Mouse (Mus musculus): Measurements from ENCODE around the gene Tmem120b. TPM values are rescaled to one million over a fixed set of nuclear protein-coding genes. Genes with fewer than 3 reads are reported as not detected.

Gene Tmem120b
- polyA plus RNA-seq, 1 experiment from 2014 or later: 12.9 TPM

DNA sequence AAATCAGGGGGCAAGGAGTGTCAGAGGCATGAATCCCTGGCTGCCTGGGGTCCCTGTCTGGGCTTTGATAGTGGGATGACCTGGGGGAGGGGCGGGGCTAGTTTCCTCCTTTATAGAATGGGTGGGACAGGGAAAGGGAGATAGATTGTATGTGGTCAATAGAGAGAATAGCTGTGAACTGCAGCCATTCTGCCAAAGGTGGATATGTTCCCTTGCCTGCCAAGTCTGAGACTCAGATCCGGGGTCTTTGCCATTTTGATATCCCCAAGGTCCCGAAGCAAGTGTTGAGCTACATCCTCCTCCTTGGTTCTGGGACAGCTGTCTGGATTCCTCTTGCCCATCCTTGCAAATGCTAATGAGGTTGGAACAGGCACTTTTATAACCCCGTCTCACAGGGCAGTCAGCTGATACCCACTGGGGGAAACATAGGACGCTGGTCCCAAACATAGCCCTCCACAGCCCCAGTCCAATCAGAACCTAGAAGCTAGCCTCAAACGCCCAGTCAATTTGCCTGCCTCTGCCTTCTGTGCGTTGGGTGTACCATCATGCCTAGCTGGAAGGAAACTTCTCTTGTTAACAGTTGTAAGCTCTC lies 52.5 kb downstream of the Tmem120b start:
- no peak for ATAC-seq (ENCODE audit: insufficient read depth, low FRiP score, low read depth)
- 79% methylated on average over 7 of the region's 7 CpGs for WGBS

GRCm38 (mm10) chr5:123122181-123122580 lies 54.0 kb downstream of the Tmem120b start:
- 86% methylated on average over 4 of the region's 4 CpGs for WGBS
- Histone ChIP-seq H3K4me3 (replicated peaks) (no peak overlapping the region), H3K27me3 (replicated peaks) (no peaks in the 10 kb centered on the region)

More for the DNA sequence above, 52.5 kb downstream of the Tmem120b start:
- H3K36me3 ChIP-seq: no peaks in the 10 kb centered on the region; the same call in 1 of the 2 replicates
- no peak overlapping the region for H3K27ac ChIP-seq
- no peak overlapping the region for H3K4me2 ChIP-seq
- H3K4me3 ChIP-seq (replicated peaks): no peak overlapping the region
- no peaks in the 10 kb centered on the region for H3K9me3 ChIP-seq
- no peak overlapping the region for H3K9ac ChIP-seq
- H3K4me1 ChIP-seq: 0 out of 2 replicates have a peak, but pooled peaks cover 3% of the 10 kb centered on the region
- H3K27me3 ChIP-seq (replicated peaks): no peaks in the 10 kb centered on the region

GRCm38 (mm10) chr5:123125105-123125504 lies 56.9 kb downstream of the Tmem120b start:
- Histone ChIP-seq H3K4me2 (no peak overlapping the region), H3K36me3 (no peaks in the 10 kb centered on the region), H3K27me3 (replicated peaks) (no peaks in the 10 kb centered on the region), H3K9me3 (no peaks in the 10 kb centered on the region), H3K9ac (no peak overlapping the region), H3K4me1 (no peaks in the 10 kb centered on the region), H3K4me3 (replicated peaks) (no peak overlapping the region), H3K27ac (no peak overlapping the region)
- 78% methylated on average over 6 of the region's 6 CpGs for WGBS
- no peak for ATAC-seq (ENCODE audit: insufficient read depth, low FRiP score, low read depth)

More at GRCm38 (mm10) chr5:123122181-123122580, 54.0 kb downstream of the Tmem120b start:
- no peaks in the 10 kb centered on the region for H3K9me3 ChIP-seq
- H3K4me2 ChIP-seq: no peak overlapping the region
- H3K4me1 ChIP-seq: 0 out of 2 replicates have a peak, but pooled peaks cover 3% of the 10 kb centered on the region
- no peak overlapping the region for H3K27ac ChIP-seq
- ATAC-seq (ENCODE audit: insufficient read depth, low FRiP score, low read depth): no peak
- H3K36me3 ChIP-seq: no peaks in the 10 kb centered on the region
- H3K9ac ChIP-seq: no peak overlapping the region

DNA sequence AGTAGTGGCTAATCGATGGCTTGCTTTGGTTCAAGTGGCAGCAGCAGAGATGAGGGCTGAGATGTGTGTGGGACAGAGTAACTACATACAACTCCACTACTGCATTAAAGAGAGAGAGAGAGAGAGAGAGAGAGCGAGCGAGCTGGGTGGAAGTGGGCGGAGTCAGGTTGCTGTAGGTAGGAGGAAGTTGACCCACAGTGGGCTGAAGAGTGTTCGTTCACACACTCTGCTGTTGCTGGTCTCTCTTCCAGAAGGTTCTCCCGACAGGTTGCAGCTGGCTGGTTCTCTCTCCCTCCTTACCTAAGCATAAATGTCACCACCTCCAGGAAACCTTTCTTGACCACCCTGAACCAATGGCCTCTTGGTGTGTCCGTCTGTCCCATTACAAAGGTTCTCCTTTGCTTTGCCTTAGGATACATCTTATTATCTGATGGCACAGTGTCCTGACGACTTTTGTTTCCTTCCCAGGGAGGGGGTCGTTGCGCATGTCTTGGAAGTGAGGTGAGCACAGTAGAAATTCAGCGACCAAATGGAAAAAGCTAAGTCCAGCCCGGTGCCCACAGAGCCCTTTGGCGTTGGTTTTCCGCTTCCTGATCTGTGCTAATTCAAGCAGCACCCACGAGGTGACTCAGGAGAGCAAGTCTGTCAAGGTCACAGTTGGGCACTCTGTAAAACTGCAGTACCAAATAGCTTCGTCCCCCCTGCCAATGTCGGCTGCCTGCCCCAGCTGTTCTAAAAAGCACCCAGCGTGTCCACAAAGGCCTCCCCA lies 57.6 kb downstream of the Tmem120b start:
- Histone ChIP-seq H3K4me2 (no peak overlapping the region), H3K9ac (no peak overlapping the region), H3K4me1 (no peaks in the 10 kb centered on the region), H3K36me3 (no peaks in the 10 kb centered on the region), H3K4me3 (replicated peaks) (no peak overlapping the region), H3K27ac (0 out of 2 replicates have a peak overlapping the region, but pooled peaks have one; percentile 26), H3K9me3 (no peaks in the 10 kb centered on the region), H3K27me3 (replicated peaks) (no peaks in the 10 kb centered on the region)
- 68% methylated on average over 18 of the region's 18 CpGs for WGBS
- ATAC-seq (ENCODE audit: insufficient read depth, low FRiP score, low read depth): no peak

DNA sequence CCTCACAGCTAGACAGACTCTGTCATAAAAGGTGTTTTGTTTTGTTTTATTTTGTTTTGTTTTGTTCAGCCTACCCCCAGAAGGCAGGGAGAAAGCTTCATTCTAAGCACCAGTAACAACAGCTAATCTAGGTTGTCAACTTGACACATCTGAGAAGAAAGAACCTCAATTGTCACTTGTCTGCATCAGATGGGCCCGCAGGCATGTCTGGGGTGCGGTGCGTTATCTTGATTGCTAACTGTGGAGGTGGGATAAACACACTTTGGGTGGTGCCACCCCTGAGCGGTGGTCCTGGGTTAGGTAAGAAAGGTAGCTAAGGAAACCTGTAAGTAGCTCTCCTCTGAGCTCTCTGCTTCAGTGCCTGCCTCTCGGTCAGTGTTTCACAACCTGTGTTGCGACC lies 58.8 kb downstream of the Tmem120b start:
- no peaks in the 10 kb centered on the region for H3K36me3 ChIP-seq
- 73% methylated on average over 6 of the region's 6 CpGs for WGBS
- no peak overlapping the region for H3K4me3 ChIP-seq (replicated peaks)
- no peak overlapping the region for H3K9ac ChIP-seq
- H3K4me2 ChIP-seq: no peak overlapping the region
- no peaks in the 10 kb centered on the region for H3K27me3 ChIP-seq (replicated peaks)
- no peaks in the 10 kb centered on the region for H3K9me3 ChIP-seq
- H3K4me1 ChIP-seq: peaks cover 10% of the 10 kb centered on the region
- H3K27ac ChIP-seq: no peak overlapping the region
- ATAC-seq (ENCODE audit: insufficient read depth, low FRiP score, low read depth): no peak

DNA sequence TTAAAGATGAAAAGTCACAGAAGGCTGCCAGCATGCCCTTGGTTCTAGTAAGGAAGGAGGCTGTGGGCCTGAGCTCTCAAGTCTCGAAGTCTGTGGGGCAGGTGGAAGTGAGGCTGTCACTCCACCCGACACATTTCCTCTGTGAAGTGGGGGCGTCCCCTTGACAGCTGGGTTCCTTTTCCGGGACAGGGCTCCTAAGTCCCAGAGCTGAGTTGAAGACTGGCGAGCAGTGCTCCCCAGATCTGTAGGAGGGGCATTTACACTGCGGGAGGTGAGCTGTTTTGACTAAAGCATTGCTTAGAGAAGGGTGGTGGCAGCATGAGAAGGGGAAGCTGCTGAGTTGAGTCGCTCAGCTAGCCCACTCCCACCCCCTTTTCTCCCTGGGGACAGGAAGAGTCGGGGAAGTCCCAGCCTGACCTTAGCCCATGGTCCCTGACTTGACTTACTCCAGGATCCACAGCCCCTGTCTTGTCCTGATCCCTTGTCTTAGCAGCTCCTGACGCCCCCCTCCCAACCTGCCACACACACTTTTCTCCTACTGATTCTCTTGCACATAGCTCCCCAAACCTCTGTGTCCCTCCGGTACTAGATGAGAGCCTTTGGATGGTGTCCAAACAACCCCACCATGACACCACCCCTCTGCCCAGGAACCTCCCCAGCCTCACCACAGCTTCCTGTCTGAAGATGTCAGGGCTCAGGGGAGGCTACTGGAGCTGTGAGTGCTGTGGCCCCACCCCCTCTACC lies 60.4 kb downstream of the Tmem120b start:
- WGBS: 54% methylated on average over 10 of the region's 10 CpGs
- H3K27ac ChIP-seq: peak overlapping the region; percentile 48; the same call in 1 of the 2 replicates
- no peak overlapping the region for H3K9ac ChIP-seq
- no peaks in the 10 kb centered on the region for H3K9me3 ChIP-seq
- no peaks in the 10 kb centered on the region for H3K36me3 ChIP-seq
- ATAC-seq (ENCODE audit: insufficient read depth, low FRiP score, low read depth): no peak
- no peak overlapping the region for H3K4me3 ChIP-seq (replicated peaks)
- no peaks in the 10 kb centered on the region for H3K27me3 ChIP-seq (replicated peaks)
- peaks cover 23% of the 10 kb centered on the region for H3K4me1 ChIP-seq
- no peak overlapping the region for H3K4me2 ChIP-seq

GRCm38 (mm10) chr5:123129170-123129757 lies 61.0 kb downstream of the Tmem120b start:
- no peak overlapping the region for H3K9ac ChIP-seq
- H3K4me3 ChIP-seq (replicated peaks): no peak overlapping the region
- no peaks in the 10 kb centered on the region for H3K36me3 ChIP-seq
- H3K27me3 ChIP-seq (replicated peaks): no peaks in the 10 kb centered on the region
- no peak overlapping the region for H3K4me2 ChIP-seq
- H3K27ac ChIP-seq: no peak overlapping the region
- H3K4me1 ChIP-seq: peaks cover 29% of the 10 kb centered on the region
- H3K9me3 ChIP-seq: no peaks in the 10 kb centered on the region
- no peak for ATAC-seq (ENCODE audit: insufficient read depth, low FRiP score, low read depth)
- WGBS: 82% methylated on average over 10 of the region's 10 CpGs

GRCm38 (mm10) chr5:123130030-123130813 lies 62.0 kb downstream of the Tmem120b start:
- no peak for ATAC-seq (ENCODE audit: insufficient read depth, low FRiP score, low read depth)
- Histone ChIP-seq H3K27me3 (replicated peaks) (no peaks in the 10 kb centered on the region), H3K9ac (no peak overlapping the region), H3K9me3 (no peaks in the 10 kb centered on the region), H3K27ac (no peak overlapping the region), H3K4me3 (replicated peaks) (no peak overlapping the region), H3K4me2 (no peak overlapping the region), H3K4me1 (peaks cover 39% of the 10 kb centered on the region), H3K36me3 (no peaks in the 10 kb centered on the region)
- 82% methylated on average over 9 of the region's 9 CpGs for WGBS

- Histone ChIP-seq H3K9me3 (no peaks in the 10 kb centered on the region), H3K9ac (no peak overlapping the region), H3K4me1 (peaks cover 45% of the 10 kb centered on the region), H3K4me3 (replicated peaks) (no peak overlapping the region), H3K27me3 (replicated peaks) (no peaks in the 10 kb centered on the region), H3K36me3 (no peaks in the 10 kb centered on the region), H3K4me2 (no peak overlapping the region), H3K27ac (no peak overlapping the region)
- WGBS: 75% methylated on average over 5 of the region's 5 CpGs
- ATAC-seq (ENCODE audit: insufficient read depth, low FRiP score, low read depth): no peak
Measured at GRCm38 (mm10) chr5:123130814-123131148, 62.6 kb downstream of the Tmem120b start.

DNA sequence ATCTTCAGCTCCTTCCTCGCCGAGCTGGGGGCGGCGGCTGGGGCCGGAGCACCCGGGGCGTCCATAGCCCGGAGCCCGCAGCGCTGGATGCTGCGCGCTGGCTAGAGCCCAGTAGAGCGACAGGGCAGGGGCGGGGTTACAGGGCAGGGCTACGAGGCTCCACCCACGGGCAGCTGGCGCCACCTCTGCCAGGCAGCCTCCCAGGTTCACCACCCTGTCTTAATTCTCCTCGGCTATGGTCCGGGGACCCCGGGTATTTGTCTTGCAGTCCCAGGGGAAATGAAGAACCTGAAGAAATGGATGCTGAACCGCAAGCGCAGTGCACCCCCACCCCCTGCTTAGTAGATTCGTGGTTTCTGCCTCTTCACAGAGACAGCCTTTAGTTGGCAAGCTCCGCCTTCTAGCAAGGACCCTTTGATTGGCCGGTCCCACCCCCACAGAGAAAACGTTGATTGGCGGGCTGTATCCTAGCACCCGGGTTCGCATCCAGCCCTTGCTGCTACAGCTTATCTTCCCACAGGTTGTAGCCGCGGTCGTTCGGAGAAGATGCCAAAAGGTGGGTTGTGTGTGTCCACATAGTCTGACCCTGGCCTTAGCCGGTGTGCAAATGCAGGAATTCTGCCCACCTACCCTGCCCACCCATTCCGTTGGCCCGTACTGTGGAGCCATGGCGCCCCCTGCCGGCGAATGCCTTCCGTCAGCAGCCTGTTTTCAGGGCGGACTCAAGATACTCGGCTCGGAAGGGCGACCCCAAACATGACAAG lies 64.3 kb downstream of the Tmem120b start, which contains the start of gene Rhof:
Gene Rhof, minus strand, starts transcription at position 385 of the 764 bp plus-strand sequence.
- peak; percentile 55 for ATAC-seq (ENCODE audit: insufficient read depth, low FRiP score, low read depth)
- Histone ChIP-seq H3K9me3 (no peaks in the 10 kb centered on the region), H3K36me3 (no peaks in the 10 kb centered on the region), H3K4me2 (peak within 1 kb of the TSS; percentile 87), H3K27me3 (replicated peaks) (no peaks in the 10 kb centered on the region), H3K27ac (peak within 1 kb of the TSS; percentile 100), H3K4me1 (peaks cover 61% of the 10 kb centered on the region), H3K4me3 (replicated peaks) (peak within 1 kb of the TSS; percentile 40), H3K9ac (peak within 1 kb of the TSS; percentile 19; the same call in 1 of the 2 replicates)
- 4% methylated on average over 42 of the region's 44 CpGs for WGBS

All from stomach, embryonic 15.5 days (tissue).